Mouse (Mus musculus) limb, embryonic 13.5 days (tissue): ENCODE data around the gene D6Ertd527e. TPM values are rescaled to one million over a fixed set of nuclear protein-coding genes. Genes with fewer than 3 reads are reported as not detected.

ENCODE experiments used
- ATAC-seq: fragments of 200-750 bp; cut with Nextera tagmentation; 2 replicates; pipeline ENCODE4 v1.8.0; 2017; ENCODE audit warnings: low read depth, moderate number of reproducible peaks, moderate TSS enrichment; ENCODE audit not compliant: low FRiP score
- H3K27ac ChIP-seq: fragments of 300-500 bp; sonication (generic); 2 replicates; pipeline ENCODE4 v1.5.1; 2015; ENCODE audit warnings: inconsistent platforms, mild to moderate bottlenecking, moderate library complexity
- H3K27me3 ChIP-seq: fragments of 300-500 bp; sonication (generic); 2 replicates; pipeline ENCODE4 v1.6.1; 2015; ENCODE audit warnings: mild to moderate bottlenecking, inconsistent platforms
- H3K36me3 ChIP-seq: fragments of 300-500 bp; sonication (generic); 2 replicates; pipeline ENCODE4 v1.6.1; 2015; ENCODE audit warnings: inconsistent platforms, mild to moderate bottlenecking, moderate library complexity
- H3K4me1 ChIP-seq: fragments of 300-500 bp; sonication (generic); 2 replicates; pipeline ENCODE4 v1.6.1; 2015; ENCODE audit warnings: inconsistent platforms
- H3K4me2 ChIP-seq: fragments of 300-500 bp; sonication (generic); replicated peaks from 2 replicates; pipeline ENCODE4 v1.6.1; 2015; ENCODE audit warnings: inconsistent platforms, mild to moderate bottlenecking, moderate library complexity
- H3K4me3 ChIP-seq: fragments of 300-500 bp; sonication (generic); 2 replicates; pipeline ENCODE4 v1.5.1; 2015; ENCODE audit warnings: moderate library complexity, mild to moderate bottlenecking, inconsistent platforms
- H3K9ac ChIP-seq: fragments of 300-500 bp; sonication (generic); 2 replicates; pipeline ENCODE4 v1.6.1; 2015; ENCODE audit warnings: mild to moderate bottlenecking, inconsistent platforms
- H3K9me3 ChIP-seq: fragments of 300-500 bp; sonication (generic); 2 replicates; pipeline ENCODE4 v1.6.1; 2016; ENCODE audit warnings: inconsistent platforms
- WGBS: fragments of 180-500 bp; shearing (Covaris S2); methylation state at CpG from one replicate; pipeline ENCODE4 v1.1.7; 2015; 5-methylcytosine and 5-hydroxymethylcytosine counted together
- polyA plus RNA-seq: library from polyadenylated mRNA; unstranded; fragments of >200 nt; fragmentation: Nextera tagmentation; extraction: Ambion mirVana; gene quantifications from 2 replicates; pipeline ENCODE4 v1.2.1, GENCODE M21; 2015

D6Ertd527e gene
- polyA plus RNA-seq, 1 experiment from 2014 or later: 0.56 TPM

DNA sequence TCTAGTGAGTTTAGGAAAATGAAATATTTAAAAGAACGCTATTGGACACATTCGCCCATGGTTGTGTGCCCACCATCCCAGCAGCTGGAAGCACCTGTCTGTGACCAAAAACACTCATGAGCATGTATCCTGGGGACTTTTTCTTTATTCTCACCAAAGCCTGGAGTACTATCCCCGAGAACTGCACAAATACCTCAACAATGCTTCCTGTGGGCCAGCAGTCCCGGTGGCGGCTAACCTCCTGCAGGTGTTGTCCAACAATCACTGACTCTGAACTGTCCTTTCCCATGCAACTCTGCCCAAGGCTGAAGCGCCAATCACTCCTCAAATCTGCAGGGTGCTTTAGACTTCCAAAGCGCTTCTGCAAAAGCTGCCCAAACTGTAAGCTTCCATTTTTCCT lies 12.1 kb downstream of the D6Ertd527e start:
- H3K9ac ChIP-seq: no peak overlapping the region
- peaks cover 34% of the 10 kb centered on the region for H3K4me1 ChIP-seq
- no peaks in the 10 kb centered on the region for H3K36me3 ChIP-seq
- ATAC-seq: no peak
- no peak overlapping the region for H3K27ac ChIP-seq
- WGBS: 85% methylated on average over 7 of the region's 7 CpGs
- no peaks in the 10 kb centered on the region for H3K27me3 ChIP-seq
- H3K4me3 ChIP-seq: no peak overlapping the region
- no peak overlapping the region for H3K4me2 ChIP-seq
- no peaks in the 10 kb centered on the region for H3K9me3 ChIP-seq

DNA sequence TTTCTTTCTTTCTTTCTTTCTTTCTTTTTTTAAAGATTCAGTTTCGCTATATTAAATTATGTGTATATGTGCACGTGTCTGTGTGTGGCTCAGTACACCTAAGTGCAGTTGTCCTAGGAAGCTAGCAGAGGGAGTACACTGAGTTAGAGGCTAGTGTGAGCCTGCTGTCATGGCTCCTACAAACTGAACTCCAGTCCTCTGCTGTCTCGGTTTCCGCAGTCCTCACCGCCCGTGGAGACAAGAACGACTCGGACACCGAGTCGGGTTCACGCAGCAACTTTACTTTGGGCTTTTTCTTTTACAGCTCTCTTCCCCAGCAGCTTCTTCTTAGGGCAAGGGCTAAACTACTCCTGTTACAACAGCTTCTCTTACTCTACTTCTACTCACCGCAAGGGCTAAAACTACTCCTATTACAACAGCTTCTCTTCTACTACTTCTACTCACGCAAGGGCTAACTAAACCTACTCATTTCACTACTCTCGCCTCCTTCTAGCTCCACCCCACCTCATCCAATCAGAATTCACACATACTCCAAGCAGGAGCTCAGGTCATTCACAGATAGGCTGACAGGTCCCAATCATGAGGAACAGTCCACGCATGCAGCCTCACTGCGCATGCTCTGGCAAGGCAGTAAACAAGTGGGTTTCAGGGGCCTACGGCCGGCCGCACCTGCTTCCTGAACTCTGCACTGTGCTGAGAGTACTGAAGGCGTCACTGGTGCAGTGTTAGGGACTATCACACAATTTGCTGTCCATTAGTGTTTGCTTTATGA lies 14.7 kb downstream of the D6Ertd527e start:
- H3K27me3 ChIP-seq: no peaks in the 10 kb centered on the region
- H3K9ac ChIP-seq: no peak overlapping the region
- H3K4me2 ChIP-seq: no peak overlapping the region
- no peaks in the 10 kb centered on the region for H3K36me3 ChIP-seq
- ATAC-seq: peak; percentile 51; the same call in 1 of the 2 replicates
- H3K4me1 ChIP-seq: peaks cover 24% of the 10 kb centered on the region
- H3K27ac ChIP-seq: no peak overlapping the region
- H3K4me3 ChIP-seq: no peak overlapping the region
- no peaks in the 10 kb centered on the region for H3K9me3 ChIP-seq
- 76% methylated on average over 20 of the region's 20 CpGs for WGBS

DNA sequence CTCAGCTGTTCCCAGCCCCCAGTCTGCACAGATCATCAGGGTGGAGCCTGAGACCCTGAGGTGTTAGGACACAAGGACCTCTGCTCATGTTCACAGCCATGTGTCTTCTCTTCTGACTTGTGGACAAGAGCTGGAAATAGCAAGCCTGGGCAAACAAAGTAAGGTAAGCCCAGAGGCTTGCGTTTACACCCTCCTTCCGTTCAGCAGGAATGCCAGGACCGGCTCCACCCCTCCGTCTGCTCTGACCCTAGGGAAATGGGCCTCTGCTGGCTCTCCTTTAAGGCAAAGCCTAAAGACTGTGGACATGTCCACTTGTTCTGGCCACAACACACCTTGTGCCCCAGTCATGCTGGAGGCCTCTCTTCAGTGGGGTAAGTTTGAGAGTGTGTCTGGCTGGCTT lies 15.4 kb downstream of the D6Ertd527e start:
- WGBS: 62% methylated on average over 4 of the region's 4 CpGs
- Histone ChIP-seq H3K4me3 (no peak overlapping the region), H3K27ac (no peak overlapping the region), H3K36me3 (no peaks in the 10 kb centered on the region), H3K9ac (no peak overlapping the region), H3K4me2 (no peak overlapping the region), H3K9me3 (no peaks in the 10 kb centered on the region), H3K27me3 (no peaks in the 10 kb centered on the region), H3K4me1 (peaks cover 24% of the 10 kb centered on the region)
- 0 out of 2 replicates have a peak, but pooled peaks have one; percentile 24 for ATAC-seq

DNA sequence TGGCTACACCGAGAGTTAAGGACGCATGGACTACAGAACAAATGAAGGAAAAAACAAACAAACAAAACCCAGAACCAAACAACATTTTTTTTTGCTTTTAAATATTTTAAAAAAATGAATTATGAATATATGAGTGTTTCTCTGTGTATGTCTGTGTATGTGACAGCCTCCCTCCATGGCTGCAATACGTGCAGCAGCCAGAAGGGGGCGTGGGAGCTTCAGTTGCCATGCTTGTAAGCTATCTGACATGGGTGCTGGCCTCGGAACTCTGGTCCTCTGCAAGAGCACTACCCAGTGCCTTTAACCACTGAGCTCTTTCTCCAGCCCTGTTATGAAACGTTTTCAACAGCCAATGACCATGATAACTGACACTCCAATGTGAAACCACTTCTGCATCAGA lies 16.1 kb downstream of the D6Ertd527e start:
- no peaks in the 10 kb centered on the region for H3K27me3 ChIP-seq

DNA sequence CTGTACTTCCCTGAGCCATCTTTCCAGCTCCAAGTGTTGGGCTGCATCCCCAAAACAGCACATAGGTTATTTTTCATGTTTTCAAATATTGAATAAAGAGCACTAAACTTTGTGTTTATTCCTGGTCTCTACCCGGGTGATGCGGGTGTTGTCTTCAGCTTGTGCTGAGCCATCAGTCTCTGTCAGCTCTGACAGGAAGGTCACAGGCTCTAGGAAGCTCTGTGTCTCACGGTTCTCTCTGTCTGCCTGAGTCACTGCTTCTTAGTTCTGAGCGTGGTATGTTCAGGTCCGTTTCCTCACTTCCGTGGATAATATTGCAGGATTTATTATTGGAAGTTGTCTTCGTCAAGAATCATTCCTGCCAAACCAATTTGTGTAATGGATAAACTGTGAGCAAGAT lies 17.4 kb downstream of the D6Ertd527e start:
- no peak overlapping the region for H3K27ac ChIP-seq
- no peak overlapping the region for H3K4me3 ChIP-seq
- H3K9me3 ChIP-seq: no peaks in the 10 kb centered on the region
- no peak for ATAC-seq
- no peak overlapping the region for H3K4me2 ChIP-seq
- WGBS: 76% methylated on average over 7 of the region's 7 CpGs
- no peaks in the 10 kb centered on the region for H3K36me3 ChIP-seq
- H3K4me1 ChIP-seq: peaks cover 18% of the 10 kb centered on the region
- no peak overlapping the region for H3K9ac ChIP-seq
- no peaks in the 10 kb centered on the region for H3K27me3 ChIP-seq

More for the DNA sequence above, 16.1 kb downstream of the D6Ertd527e start:
- Histone ChIP-seq H3K4me2 (no peak overlapping the region), H3K4me1 (peaks cover 21% of the 10 kb centered on the region), H3K4me3 (no peak overlapping the region), H3K9ac (no peak overlapping the region), H3K36me3 (no peaks in the 10 kb centered on the region), H3K9me3 (no peaks in the 10 kb centered on the region), H3K27ac (no peak overlapping the region)
- ATAC-seq: no peak
- 89% methylated on average over 6 of the region's 6 CpGs for WGBS

DNA sequence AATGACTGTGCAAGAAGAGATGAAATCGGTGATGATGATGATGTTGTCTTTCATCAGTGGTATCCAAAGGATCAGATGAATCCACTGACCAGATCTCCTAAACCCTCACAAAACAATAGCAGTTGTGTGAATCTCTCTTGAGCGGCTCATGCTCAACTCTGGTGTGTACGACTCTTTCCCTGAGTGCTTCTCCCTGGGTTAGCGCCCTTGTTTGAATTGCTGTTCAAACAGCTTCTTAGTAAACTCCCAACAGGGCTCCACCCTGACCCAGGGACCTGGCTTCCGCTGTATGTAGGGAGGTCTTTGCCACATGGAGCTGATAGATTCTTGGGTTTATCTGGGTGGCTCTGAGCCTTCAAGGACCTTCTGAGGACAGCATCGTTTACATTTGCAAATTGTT lies 18.9 kb downstream of the D6Ertd527e start:
- Histone ChIP-seq H3K36me3 (no peaks in the 10 kb centered on the region), H3K27ac (no peak overlapping the region), H3K9me3 (no peaks in the 10 kb centered on the region), H3K9ac (no peak overlapping the region), H3K4me2 (no peak overlapping the region), H3K27me3 (no peaks in the 10 kb centered on the region), H3K4me3 (no peak overlapping the region), H3K4me1 (peaks cover 25% of the 10 kb centered on the region)
- 93% methylated on average over 6 of the region's 6 CpGs for WGBS
- no peak for ATAC-seq

DNA sequence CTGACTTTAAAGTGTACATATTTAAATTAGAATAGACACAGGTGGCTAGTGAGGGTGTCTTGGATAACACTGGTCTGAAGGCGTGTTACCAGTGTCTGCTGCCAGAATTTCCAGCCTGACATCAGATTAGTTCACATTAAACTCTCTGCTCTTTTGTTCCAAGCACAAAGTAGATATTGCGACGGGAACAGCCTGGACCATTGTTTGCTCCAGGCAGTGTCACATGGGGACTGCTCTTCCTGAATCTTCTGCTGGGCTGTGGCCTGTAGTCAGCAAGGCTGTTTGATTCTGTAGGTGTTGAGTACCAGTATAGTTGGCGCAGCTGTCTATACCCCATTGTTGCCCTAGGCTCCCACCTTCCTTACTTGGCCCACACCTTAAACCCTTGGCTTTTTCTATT lies 19.4 kb downstream of the D6Ertd527e start:
- ATAC-seq: no peak
- no peak overlapping the region for H3K4me3 ChIP-seq
- no peak overlapping the region for H3K9ac ChIP-seq
- WGBS: 94% methylated on average over 4 of the region's 4 CpGs
- H3K36me3 ChIP-seq: no peaks in the 10 kb centered on the region
- H3K27me3 ChIP-seq: no peaks in the 10 kb centered on the region
- H3K4me1 ChIP-seq: peaks cover 25% of the 10 kb centered on the region
- H3K4me2 ChIP-seq: no peak overlapping the region
- no peaks in the 10 kb centered on the region for H3K9me3 ChIP-seq
- no peak overlapping the region for H3K27ac ChIP-seq

DNA sequence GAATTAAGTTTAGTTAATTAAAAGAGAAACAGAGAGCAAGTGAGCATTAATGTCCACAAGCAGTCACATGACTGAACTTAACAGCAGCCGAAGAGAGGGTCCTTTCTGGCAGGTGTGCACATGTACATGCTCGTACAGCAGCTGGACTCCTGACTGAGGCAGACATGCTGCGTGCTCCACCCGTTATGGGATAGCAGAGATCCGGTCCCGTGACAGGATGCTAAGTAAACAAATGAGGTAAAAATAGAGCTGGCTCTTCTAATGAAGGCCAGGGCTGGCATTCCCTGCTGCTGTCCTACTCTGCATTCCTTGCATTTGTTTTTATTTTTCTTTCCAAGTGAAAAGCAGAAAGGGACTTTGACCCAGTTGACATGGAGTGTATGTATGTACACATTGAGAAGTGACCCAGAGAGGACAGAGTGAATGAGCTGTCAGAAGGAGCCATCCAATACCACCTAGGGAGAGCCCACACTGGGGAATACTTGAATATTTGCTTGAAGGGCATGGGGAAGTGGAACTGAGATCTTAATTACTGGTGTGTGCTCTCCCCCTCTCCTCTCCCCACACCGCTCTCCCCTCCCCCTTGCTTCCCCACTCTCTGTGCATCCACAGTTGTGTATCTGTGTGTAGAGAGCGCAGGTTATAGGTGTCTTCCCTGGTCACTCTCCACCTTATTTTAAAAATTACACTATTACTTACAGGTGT lies 22.7 kb downstream of the D6Ertd527e start:
- WGBS: 51% methylated on average over 8 of the region's 8 CpGs
- Histone ChIP-seq H3K4me2 (no peak overlapping the region), H3K36me3 (peaks cover 4% of the 10 kb centered on the region; the same call in 1 of the 2 replicates), H3K4me3 (no peak overlapping the region), H3K9me3 (peaks cover 5% of the 10 kb centered on the region; the same call in 1 of the 2 replicates), H3K27ac (no peak overlapping the region), H3K4me1 (peaks cover 16% of the 10 kb centered on the region), H3K9ac (no peak overlapping the region), H3K27me3 (no peaks in the 10 kb centered on the region)
- ATAC-seq: no peak; the same call in 1 of the 2 replicates

DNA sequence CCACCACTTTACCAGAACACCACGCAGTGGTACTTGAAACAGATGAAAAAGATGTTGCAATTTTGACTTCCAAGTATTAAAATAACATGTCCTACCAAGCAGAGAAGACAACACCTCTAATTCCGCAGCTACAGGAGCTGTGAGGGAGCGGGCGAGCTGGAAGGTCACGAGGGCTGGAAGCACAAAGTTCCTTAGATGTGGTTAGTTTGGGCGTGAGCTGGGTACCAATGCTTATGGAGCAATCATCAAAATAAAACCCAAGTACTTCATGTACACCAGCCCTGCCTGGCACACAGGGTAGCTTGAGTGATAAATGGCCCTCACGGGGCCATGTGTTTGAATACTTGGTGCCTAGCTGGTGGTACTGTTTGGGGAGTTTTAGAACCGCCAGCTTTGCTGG lies 25.3 kb downstream of the D6Ertd527e start:
- Histone ChIP-seq H3K9me3 (peaks cover 5% of the 10 kb centered on the region; the same call in 1 of the 2 replicates), H3K4me1 (peaks cover 25% of the 10 kb centered on the region), H3K4me2 (no peak overlapping the region), H3K27me3 (no peaks in the 10 kb centered on the region), H3K4me3 (no peak overlapping the region), H3K36me3 (peaks cover 19% of the 10 kb centered on the region), H3K27ac (no peak overlapping the region), H3K9ac (no peak overlapping the region)
- no peak for ATAC-seq
- WGBS: 79% methylated on average over 8 of the region's 8 CpGs

DNA sequence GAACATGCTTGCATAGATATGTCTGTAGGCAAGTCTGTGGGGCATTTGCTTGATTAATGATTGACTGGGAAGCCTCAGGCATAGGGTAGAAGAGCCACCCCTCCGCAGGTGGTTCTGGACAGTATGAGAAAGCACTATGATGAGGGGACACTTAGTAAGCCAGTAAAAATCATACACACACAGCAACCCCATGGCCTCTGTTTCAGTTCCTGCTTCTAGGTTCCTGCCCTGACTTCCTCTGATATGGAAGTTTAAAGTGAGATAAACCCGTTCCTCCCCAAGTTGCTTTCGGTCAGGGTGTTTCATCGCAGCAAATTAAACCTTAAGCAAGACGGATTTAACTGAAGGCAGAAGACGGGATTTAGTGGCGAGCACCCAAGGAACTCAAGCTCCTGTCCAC lies 26.1 kb downstream of the D6Ertd527e start:
- WGBS: 94% methylated on average over 7 of the region's 7 CpGs

DNA sequence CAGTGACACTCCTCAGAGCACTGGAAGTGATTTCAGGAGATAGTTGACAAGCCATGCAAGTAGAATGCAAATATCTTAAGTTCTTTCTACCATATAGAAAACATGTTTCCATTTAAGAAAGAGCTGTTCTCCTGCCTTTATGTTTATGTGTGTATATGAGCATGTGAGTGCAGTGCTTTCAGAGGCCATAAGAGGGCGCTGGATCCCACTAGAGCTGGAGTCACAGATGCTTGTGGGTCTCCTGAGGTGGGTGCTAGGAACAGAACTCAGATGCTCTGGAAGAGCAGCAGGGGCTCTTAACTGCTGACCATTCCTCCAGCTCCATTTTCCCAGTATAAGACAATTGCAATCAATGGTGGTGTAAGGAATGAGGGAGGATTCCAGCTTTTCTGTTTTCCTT lies 26.5 kb downstream of the D6Ertd527e start:
- no peak for ATAC-seq

More for the DNA sequence above, 26.1 kb downstream of the D6Ertd527e start:
- Histone ChIP-seq H3K9me3 (peaks cover 5% of the 10 kb centered on the region; the same call in 1 of the 2 replicates), H3K4me2 (no peak overlapping the region), H3K36me3 (peaks cover 26% of the 10 kb centered on the region), H3K4me1 (peaks cover 25% of the 10 kb centered on the region), H3K4me3 (no peak overlapping the region), H3K27me3 (no peaks in the 10 kb centered on the region), H3K27ac (no peak overlapping the region), H3K9ac (no peak overlapping the region)
- ATAC-seq: no peak

DNA sequence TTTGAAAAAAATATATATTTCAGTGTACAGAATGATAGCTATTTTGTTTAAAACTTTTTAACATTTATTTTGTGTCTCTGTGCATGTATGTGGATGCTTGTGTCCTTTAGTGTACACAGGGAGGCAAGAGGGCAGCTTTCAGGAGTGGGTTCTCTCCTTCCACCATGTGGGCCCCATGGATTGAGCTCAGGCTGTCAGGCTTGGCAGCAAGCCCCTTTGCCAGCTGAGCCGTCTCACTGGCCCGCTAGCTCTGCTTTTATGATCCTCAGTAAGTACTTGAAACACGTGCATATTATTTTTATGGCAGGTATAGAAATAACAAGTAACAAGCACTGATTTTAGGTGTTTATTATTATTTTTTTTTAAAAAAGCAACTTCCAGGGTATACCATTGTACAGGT lies 29.0 kb downstream of the D6Ertd527e start:
- Histone ChIP-seq H3K4me1 (peaks cover 9% of the 10 kb centered on the region; the same call in 1 of the 2 replicates), H3K4me3 (no peak overlapping the region), H3K27me3 (no peaks in the 10 kb centered on the region), H3K9me3 (peaks cover 5% of the 10 kb centered on the region; the same call in 1 of the 2 replicates), H3K9ac (no peak overlapping the region), H3K4me2 (no peak overlapping the region), H3K36me3 (peaks cover 51% of the 10 kb centered on the region), H3K27ac (no peak overlapping the region)
- ATAC-seq: no peak
- 39% methylated on average over 3 of the region's 3 CpGs for WGBS

More for the DNA sequence above, 26.5 kb downstream of the D6Ertd527e start:
- Histone ChIP-seq H3K4me1 (peaks cover 25% of the 10 kb centered on the region), H3K27me3 (no peaks in the 10 kb centered on the region), H3K4me3 (no peak overlapping the region), H3K9ac (no peak overlapping the region), H3K27ac (no peak overlapping the region), H3K36me3 (peaks cover 30% of the 10 kb centered on the region), H3K9me3 (peaks cover 5% of the 10 kb centered on the region; the same call in 1 of the 2 replicates), H3K4me2 (no peak overlapping the region)
- 81% methylated on average over 1 of the region's 1 CpGs for WGBS
